Mouse (Mus musculus) embryonic facial prominence, embryonic 11.5 days (tissue): ENCODE measurements at regions not wholly inside any gene's neighbourhood (a gene's known extent, or its start where the extent isn't known, plus 50 kb on each side); places are given as distances from the start of the nearest gene placed in this dataset.

Source experiments
- ATAC-seq: fragments of 200-750 bp; cut with Nextera tagmentation; replicated peaks from 2 replicates; pipeline ENCODE4 v1.8.0; 2017; ENCODE audit warnings: low read depth; ENCODE audit not compliant: insufficient number of reproducible peaks, low FRiP score, low TSS enrichment
- DNase-seq: peaks from one replicate; pipeline ENCODE4 v3.0.0-alpha.2; 2015; ENCODE audit warnings: low spot score
- H3K27ac ChIP-seq: fragments of 300-500 bp; sonication (generic); replicated peaks from 2 replicates; pipeline ENCODE4 v1.5.1; 2014; ENCODE audit warnings: mild to moderate bottlenecking, low read depth, low read length, control low read depth
- H3K27me3 ChIP-seq: fragments of 300-500 bp; sonication (generic); 2 replicates; pipeline ENCODE4 v1.6.1; 2014; ENCODE audit warnings: mild to moderate bottlenecking, low read length, moderate library complexity, mixed read lengths; ENCODE audit not compliant: control insufficient read depth, insufficient read depth
- H3K36me3 ChIP-seq: fragments of 300-500 bp; sonication (generic); replicated peaks from 2 replicates; pipeline ENCODE4 v1.6.1; 2014; ENCODE audit warnings: low read depth, mild to moderate bottlenecking, low read length, moderate library complexity, mixed read lengths; ENCODE audit not compliant: control insufficient read depth, insufficient read depth
- H3K4me1 ChIP-seq: fragments of 300-500 bp; sonication (generic); 2 replicates; pipeline ENCODE4 v1.6.1; 2014; ENCODE audit warnings: low read length, mixed read lengths; ENCODE audit not compliant: control insufficient read depth, insufficient read depth
- H3K4me2 ChIP-seq: fragments of 300-500 bp; sonication (generic); 2 replicates; pipeline ENCODE4 v1.6.1; 2014; ENCODE audit warnings: low read depth, mild to moderate bottlenecking, control low read depth, low read length, moderate library complexity
- H3K4me3 ChIP-seq: fragments of 300-500 bp; sonication (generic); 2 replicates; pipeline ENCODE4 v1.5.1; 2014; ENCODE audit warnings: low read depth, low read length, control low read depth
- H3K9ac ChIP-seq: fragments of 300-500 bp; sonication (generic); replicated peaks from 2 replicates; pipeline ENCODE4 v1.6.1; 2014; ENCODE audit warnings: mild to moderate bottlenecking, control low read depth, low read length
- H3K9me3 ChIP-seq: fragments of 300-500 bp; sonication (generic); replicated peaks from 2 replicates; pipeline ENCODE4 v1.6.1; 2016; ENCODE audit warnings: mild to moderate bottlenecking, low read length, inconsistent platforms, mixed read lengths; ENCODE audit not compliant: control insufficient read depth
- WGBS: fragments of 180-500 bp; shearing (Covaris S2); extraction: QIAGEN DNeasy Blood & Tissue Kit; methylation state at CpG from one replicate; pipeline ENCODE4 v1.1.7; 2014; 5-methylcytosine and 5-hydroxymethylcytosine counted together

DNA sequence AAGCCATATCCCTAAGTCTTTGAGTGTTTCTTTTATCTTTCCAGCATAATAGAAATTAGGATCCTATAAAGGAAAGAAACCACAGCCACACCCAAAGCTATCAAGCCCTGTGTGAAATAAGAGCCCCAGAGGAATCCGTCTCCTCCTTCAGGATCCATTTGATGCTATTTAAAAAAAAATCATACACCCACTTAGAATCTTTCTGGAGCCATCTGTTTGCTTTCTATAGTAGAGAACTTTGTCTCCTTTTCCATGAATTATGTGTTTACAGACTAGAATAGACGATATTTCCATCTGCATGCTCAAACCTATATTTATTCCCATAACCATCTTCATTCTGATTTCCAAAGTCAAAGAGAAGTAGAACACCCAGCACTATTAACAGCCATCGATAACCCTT, 917.2 kb upstream of the Man1a start:
- DNase-seq (no peak), ATAC-seq (no peak)
- Histone ChIP-seq H3K27me3 (no peaks in the 10 kb centered on the region), H3K27ac (no peak overlapping the region), H3K4me2 (no peak overlapping the region), H3K36me3 (no peaks in the 10 kb centered on the region), H3K4me1 (no peaks in the 10 kb centered on the region), H3K9me3 (no peaks in the 10 kb centered on the region), H3K4me3 (no peak overlapping the region), H3K9ac (no peak overlapping the region)
- 82% methylated on average over 3 of the region's 3 CpGs for WGBS

DNA sequence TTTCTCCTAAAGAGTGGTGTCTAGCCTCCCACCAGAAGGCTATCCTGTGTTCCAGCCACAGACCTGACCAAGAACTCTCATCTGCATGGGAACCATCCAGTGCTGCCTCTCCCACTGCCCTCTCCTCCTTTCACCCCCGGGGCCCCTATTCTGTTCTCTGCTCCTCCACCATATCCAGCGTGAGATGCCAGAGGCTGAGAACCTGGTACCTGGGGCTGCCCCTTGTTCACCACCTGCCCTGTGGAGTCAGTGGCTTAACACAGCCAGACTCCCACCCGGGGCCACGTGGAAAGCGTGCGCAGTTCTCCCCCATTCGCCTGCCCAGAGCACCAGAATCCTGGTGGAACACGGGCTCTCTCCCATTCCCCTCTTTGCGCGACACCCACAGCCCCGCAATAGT, 879.5 kb upstream of the Man1a start:
- DNase-seq (no peak), ATAC-seq (no peak)
- no peak overlapping the region for H3K4me3 ChIP-seq
- H3K27ac ChIP-seq = no peak overlapping the region
- no peak overlapping the region for H3K4me2 ChIP-seq
- no peaks in the 10 kb centered on the region for H3K36me3 ChIP-seq
- 88% methylated on average over 11 of the region's 11 CpGs for WGBS
- no peak overlapping the region for H3K9ac ChIP-seq
- H3K27me3 ChIP-seq = no peaks in the 10 kb centered on the region
- no peaks in the 10 kb centered on the region for H3K9me3 ChIP-seq
- no peaks in the 10 kb centered on the region for H3K4me1 ChIP-seq

DNA sequence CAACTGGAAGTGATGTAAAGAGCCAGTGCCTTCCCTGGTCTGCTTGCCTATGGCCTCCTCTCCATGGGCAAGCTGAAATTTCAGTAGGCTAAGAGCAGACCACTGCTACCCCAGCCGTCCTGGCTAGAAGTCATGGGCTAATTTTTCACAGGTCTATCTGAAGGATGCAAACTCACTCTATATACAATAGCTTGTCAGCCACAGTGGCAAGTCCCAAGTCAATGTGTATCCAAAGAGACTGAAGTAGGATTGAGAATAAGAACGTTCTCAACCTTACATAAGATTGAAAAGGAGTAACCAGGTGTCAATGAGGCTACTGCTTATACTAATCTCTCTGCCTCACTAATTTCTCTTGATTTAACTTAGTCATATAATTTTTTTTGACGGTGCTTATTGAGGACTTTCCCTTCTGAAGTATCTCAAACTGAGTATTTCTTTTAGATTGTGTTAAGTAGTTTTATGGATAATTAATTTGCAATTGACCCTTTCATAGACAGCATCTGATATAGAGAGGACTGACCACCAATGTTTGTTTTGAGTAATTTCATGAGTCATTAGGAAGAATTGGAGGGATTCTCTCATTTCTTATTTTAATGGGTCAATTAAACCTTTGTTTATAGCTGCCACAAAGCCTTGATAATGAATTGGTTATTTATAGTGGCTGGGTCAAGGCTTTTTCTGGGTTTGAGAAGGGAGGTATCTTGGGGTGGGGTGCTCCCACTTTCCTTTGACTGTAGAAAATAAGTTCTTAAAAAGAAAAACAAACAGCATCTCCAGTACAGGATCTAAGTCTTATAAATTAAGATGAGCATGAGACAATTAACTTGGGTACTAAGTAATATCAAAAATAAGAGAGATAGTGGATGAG, 865.0 kb upstream of the Man1a start:
- Histone ChIP-seq H3K9ac (no peak overlapping the region), H3K27ac (no peak overlapping the region), H3K4me2 (no peak overlapping the region), H3K9me3 (no peaks in the 10 kb centered on the region), H3K36me3 (no peaks in the 10 kb centered on the region), H3K4me3 (no peak overlapping the region), H3K4me1 (no peaks in the 10 kb centered on the region), H3K27me3 (no peaks in the 10 kb centered on the region)
- ATAC-seq = no peak
- WGBS = 80% methylated on average over 3 of the region's 3 CpGs
- no peak for DNase-seq

DNA sequence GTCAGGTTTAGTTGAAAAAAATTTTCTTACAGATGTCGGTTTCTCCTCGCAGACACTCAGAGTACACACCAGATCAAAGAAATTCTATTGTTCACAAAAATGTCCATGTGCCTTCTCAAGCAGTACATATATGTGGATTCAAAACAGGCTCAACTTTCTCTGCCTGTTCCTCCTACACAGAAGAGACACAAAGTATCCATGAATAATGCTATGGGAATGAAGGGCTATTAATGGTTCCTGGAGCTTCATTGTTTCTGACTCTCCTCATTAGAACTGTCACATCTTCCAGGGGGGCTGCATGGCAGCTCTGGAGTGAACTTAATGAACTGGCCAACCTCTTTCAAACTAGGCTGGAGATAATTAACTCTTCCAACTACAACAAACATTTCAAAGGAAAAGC, 863.1 kb upstream of the Man1a start:
- H3K4me3 ChIP-seq = no peak overlapping the region
- no peaks in the 10 kb centered on the region for H3K36me3 ChIP-seq

More for the DNA sequence above, 863.1 kb upstream of the Man1a start:
- no peaks in the 10 kb centered on the region for H3K4me1 ChIP-seq
- DNase-seq (peak; percentile 1), ATAC-seq (no peak)
- H3K27me3 ChIP-seq = no peaks in the 10 kb centered on the region
- H3K9ac ChIP-seq = no peak overlapping the region
- WGBS = 65% methylated on average over 2 of the region's 2 CpGs
- H3K9me3 ChIP-seq = no peaks in the 10 kb centered on the region
- no peak overlapping the region for H3K4me2 ChIP-seq
- H3K27ac ChIP-seq = no peak overlapping the region
